Comparison of ENCODE assay signal across 9 mouse cellular contexts in genomic region chr16:23279879-23280741, GRCm38 (mm10). TPM values are rescaled to one million over a fixed set of nuclear protein-coding genes. Genes with fewer than 3 reads are reported as not detected.
A peak's percentile ranks its signal among the peaks of the same experiment; 100 is the strongest.
DNase-seq lines count a peak whose midpoint lies in the region; ATAC-seq and TF ChIP-seq lines count a peak whose summit lies in the region.
"Had no signal": no experiment of that assay in that cellular context is flagged by ENCODE, and none has a peak within 500 bp of the region (broad histone marks: within the 10 kb centered on the region; RNA-seq: fewer than 3 reads in every experiment).

No protein-coding gene starts in this region.

- DNase-seq in gastrocnemius, adult 2 months = no peak
- no peak for DNase-seq in gastrocnemius, adult 8-10 months (ENCODE audit: low spot score in 2 of 2)
- DNase-seq in B cell, adult 2 months = peak; percentile 82 to 87
- no peak for DNase-seq in cerebellum, adult 9-11 months
- DNase-seq in adrenal gland, postnatal 10 days = no peak
- DNase-seq: adrenal gland, adult 2 months had no signal

- H3K4me2 ChIP-seq in hindbrain, embryonic 12.5 days (replicated peaks) = no peak overlapping the region

- no peaks in the 10 kb centered on the region for H3K9me3 ChIP-seq in hindbrain, embryonic 12.5 days (replicated peaks)

- no peaks in the 10 kb centered on the region for H3K27me3 ChIP-seq in hindbrain, embryonic 12.5 days

- H3K36me3 ChIP-seq in hindbrain, embryonic 12.5 days = no peaks in the 10 kb centered on the region

- H3K4me3 ChIP-seq in gastrocnemius, adult 2 months = no peak overlapping the region; the same call in 1 of the 2 replicates
- H3K4me3 ChIP-seq in hindbrain, embryonic 12.5 days = no peak overlapping the region

- no peak for TF ChIP-seq CTCF in gastrocnemius, adult 2 months (IDR thresholded peaks at IDR 0.05)

- H3K9ac ChIP-seq in hindbrain, embryonic 12.5 days = no peak overlapping the region

- intact Hi-C loops in gastrocnemius, adult 2 months (cut with DNase I) = no loop called here

- WGBS in hindbrain, embryonic 12.5 days = 74% methylated on average over 9 of the region's 9 CpGs

- H3K27ac ChIP-seq in gastrocnemius, adult 2 months = peak overlapping the region; percentile 56
- no peak overlapping the region for H3K27ac ChIP-seq in hindbrain, embryonic 12.5 days

- ATAC-seq in hematopoietic stem cell, adult 5-6 weeks (replicated peaks in 1 of 2; ENCODE audit: insufficient read depth in 1 of 2, low FRiP score in 2 of 2, low TSS enrichment in 1 of 2, low read depth in 1 of 2, poor library complexity in 2 of 2, severe bottlenecking in 2 of 2) = peak; percentile 95 to 97
- ATAC-seq in neutrophil, adult 5-6 weeks (ENCODE audit: extremely low read depth, insufficient number of reproducible peaks, low FRiP score, poor library complexity, severe bottlenecking) = peak; percentile 97
- ATAC-seq in hindbrain, embryonic 12.5 days (ENCODE audit: low FRiP score) = no peak

- no peaks in the 10 kb centered on the region for H3K4me1 ChIP-seq in hindbrain, embryonic 12.5 days

RNA-seq across cellular contexts. Expression of gene St6gal1, which starts 55.6 kb away (rescaled TPM):
- total RNA-seq in gastrocnemius, adult 2 months (2021) = 1 to 10 TPM; 2.6 to 3.5 TPM
- 1 to 10 TPM; 1.6 to 4.1 (median 3.4) TPM for total RNA-seq in gastrocnemius, adult 8-10 months (2022)
- 1.2 and 2.1 TPM in 2 replicates for total RNA-seq in hematopoietic stem cell, adult 5-6 weeks (2017)
- total RNA-seq in neutrophil, adult 5-6 weeks (2017) = 137 and 141 TPM in 2 replicates
- 10 to 100 TPM; 41.4 to 48.5 TPM for total RNA-seq in adrenal gland, postnatal 10 days (2021)
- 38.7 and 40.0 TPM in 2 replicates for polyA plus RNA-seq in hindbrain, embryonic 12.5 days (2016; fragmentation: Nextera tagmentation; extraction: Ambion mirVana)

Comparison
In these comparisons a context has a peak if more than half of its experiments do, and no peak if none do; other contexts are left out.
1. DNase-seq: peak in B cell, adult 2 months (2 of 2); none in gastrocnemius, adult 2 months (single experiment), gastrocnemius, adult 8-10 months (0 of 2), cerebellum, adult 9-11 months (single experiment) and adrenal gland, postnatal 10 days (single experiment).
2. RNA of gene St6gal1, which starts 55.6 kb away (total RNA-seq): 137 to 141 TPM in neutrophil, adult 5-6 weeks and 41.4 to 48.5 TPM in adrenal gland, postnatal 10 days; 1.6 to 4.1 TPM in gastrocnemius, adult 8-10 months, 2.6 to 3.5 TPM in gastrocnemius, adult 2 months and 1.2 to 2.1 TPM in hematopoietic stem cell, adult 5-6 weeks; every median in the first group is over 4 times any median in the second.